Mouse (Mus musculus) cerebellum, adult 2 months (tissue): Measurements from ENCODE around the gene Aqp12.

ENCODE experiments used
- CTCF ChIP-seq: fragments of 200-500 bp; IDR thresholded peaks from 2 replicates; pipeline ENCODE4 v1.5.1; 2011; ENCODE audit warnings: low read depth, mild to moderate bottlenecking, control low read depth, low read length, moderate library complexity, borderline replicate concordance; ENCODE audit not compliant: insufficient read depth
- POLR2A ChIP-seq: fragments of 200-500 bp; IDR thresholded peaks from 2 replicates; pipeline ENCODE4 v1.6.1; 2011; ENCODE audit warnings: low read length, control low read depth, borderline replicate concordance; ENCODE audit not compliant: insufficient read depth

DNA sequence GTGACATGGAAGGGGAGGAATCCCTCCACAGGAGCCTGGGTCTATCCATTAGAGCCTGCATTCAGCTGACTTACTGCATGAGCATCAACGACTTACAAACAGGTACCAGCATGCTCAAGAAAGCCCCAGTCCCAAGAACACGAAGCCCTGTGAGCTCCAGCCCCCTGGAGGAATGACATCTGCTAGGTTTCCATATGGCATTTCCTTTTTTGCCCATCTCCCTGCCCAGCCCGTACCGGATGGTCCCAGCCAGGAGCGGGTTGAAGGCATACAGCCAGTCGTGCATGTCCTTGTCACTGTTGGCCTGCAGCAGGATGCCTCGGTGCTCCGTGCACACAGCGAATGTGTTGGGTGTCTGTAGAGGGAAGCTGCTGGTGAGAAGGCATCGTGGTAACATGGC lies 12.6 kb downstream of the Aqp12 start:
- TF ChIP-seq CTCF: 0 out of 2 replicates have a peak, but pooled peaks have one; percentile 6
- no peak for TF ChIP-seq POLR2A
